Mouse (Mus musculus) forebrain, embryonic 16.5 days (tissue): Measurements from ENCODE around the gene Zbtb14. TPM values are rescaled to one million over a fixed set of nuclear protein-coding genes. Genes with fewer than 3 reads are reported as not detected.
A peak's percentile ranks its signal among the peaks of the same experiment; 100 is the strongest.

Experiments used
- ATAC-seq: fragments of 200-750 bp; cut with Nextera tagmentation; 2 replicates; pipeline ENCODE4 v1.8.0; 2017; ENCODE audit warnings: mild to moderate bottlenecking, moderate library complexity
- H3K27ac ChIP-seq: fragments of 300-500 bp; sonication (generic); 2 replicates; pipeline ENCODE4 v1.5.1; 2014; ENCODE audit warnings: low read length, control low read depth
- H3K27me3 ChIP-seq: fragments of 300-500 bp; sonication (generic); replicated peaks from 2 replicates; pipeline ENCODE4 v1.6.1; 2014; ENCODE audit warnings: low read length; ENCODE audit not compliant: control insufficient read depth, insufficient read depth
- H3K36me3 ChIP-seq: fragments of 300-500 bp; sonication (generic); 2 replicates; pipeline ENCODE4 v1.6.1; 2014; ENCODE audit not compliant: control insufficient read depth, insufficient read depth
- H3K4me1 ChIP-seq: fragments of 300-500 bp; sonication (generic); replicated peaks from 2 replicates; pipeline ENCODE4 v1.6.1; 2014; ENCODE audit warnings: low read length; ENCODE audit not compliant: control insufficient read depth, insufficient read depth
- H3K4me2 ChIP-seq: fragments of 300-500 bp; sonication (generic); 2 replicates; pipeline ENCODE4 v1.6.1; 2014; ENCODE audit warnings: mild to moderate bottlenecking, low read length, control low read depth
- H3K4me3 ChIP-seq: fragments of 300-500 bp; sonication (generic); replicated peaks from 2 replicates; pipeline ENCODE4 v1.5.1; 2014; ENCODE audit warnings: mild to moderate bottlenecking, low read length, control low read depth
- H3K9ac ChIP-seq: fragments of 300-500 bp; sonication (generic); replicated peaks from 2 replicates; pipeline ENCODE4 v1.6.1; 2014; ENCODE audit warnings: low read depth, low read length, control low read depth
- H3K9me3 ChIP-seq: fragments of 300-500 bp; sonication (generic); 2 replicates; pipeline ENCODE4 v1.6.1; 2016; ENCODE audit warnings: low read length; ENCODE audit not compliant: control insufficient read depth
- WGBS: fragments of 180-500 bp; shearing (Covaris S2); extraction: QIAGEN DNeasy Blood & Tissue Kit; methylation state at CpG from one replicate; pipeline ENCODE4 v1.1.7; 2014; 5-methylcytosine and 5-hydroxymethylcytosine counted together
- polyA plus RNA-seq: library from polyadenylated mRNA; unstranded; fragments of >200 nt; fragmentation: Nextera tagmentation; extraction: Ambion mirVana; gene quantifications from 2 replicates; pipeline ENCODE4 v1.2.1, GENCODE M21; 2015

Zbtb14 gene
- polyA plus RNA-seq, 1 experiment from 2014 or later: 35.1 TPM

DNA sequence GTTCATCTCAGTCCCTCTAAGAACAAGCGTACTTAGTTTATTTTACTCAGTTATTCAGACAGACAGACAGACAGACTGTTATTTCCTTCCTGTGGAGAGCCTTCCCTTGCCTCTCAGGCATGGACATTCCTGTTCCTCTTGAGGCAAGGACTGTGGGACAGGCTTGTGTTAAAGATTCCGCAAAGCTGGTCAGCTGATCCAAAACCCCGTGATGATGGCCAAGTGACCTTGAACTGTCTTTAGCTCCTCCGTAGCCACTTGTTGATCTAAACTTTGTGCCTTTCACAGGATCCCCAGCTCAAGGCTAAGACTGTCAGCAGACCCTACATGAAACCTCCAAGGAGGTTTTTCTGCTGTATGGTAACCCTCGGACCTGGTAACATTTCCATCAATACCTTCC, 14.3 kb downstream of the Zbtb14 start:
- Histone ChIP-seq H3K4me1 (no peaks in the 10 kb centered on the region), H3K9ac (no peak overlapping the region), H3K27ac (no peak overlapping the region), H3K4me2 (no peak overlapping the region), H3K27me3 (no peaks in the 10 kb centered on the region), H3K36me3 (no peaks in the 10 kb centered on the region), H3K4me3 (no peak overlapping the region), H3K9me3 (no peaks in the 10 kb centered on the region)
- 62% methylated on average over 5 of the region's 5 CpGs for WGBS
- no peak for ATAC-seq

DNA sequence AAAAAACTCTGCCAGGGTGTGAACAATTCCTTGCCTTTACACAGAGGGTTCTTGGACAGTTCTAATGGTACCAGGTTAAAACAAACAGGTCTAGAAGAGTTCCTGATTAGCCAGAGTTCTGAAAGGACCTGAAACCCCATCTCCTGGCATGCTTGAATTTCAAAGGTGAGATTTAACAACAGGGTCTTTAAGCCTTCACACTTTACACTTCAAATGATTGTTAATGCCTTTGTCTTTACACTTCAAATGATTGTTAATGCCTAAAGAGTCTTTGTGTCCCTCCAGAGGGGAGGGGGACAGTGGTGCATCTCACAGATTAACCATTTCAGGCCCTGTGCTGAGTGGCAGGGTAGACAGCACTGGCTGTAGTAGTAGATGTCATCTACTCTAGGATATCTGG, 15.2 kb downstream of the Zbtb14 start:
- no peaks in the 10 kb centered on the region for H3K9me3 ChIP-seq
- no peak overlapping the region for H3K27ac ChIP-seq
- H3K4me2 ChIP-seq: no peak overlapping the region
- no peaks in the 10 kb centered on the region for H3K27me3 ChIP-seq
- H3K36me3 ChIP-seq: no peaks in the 10 kb centered on the region
- H3K9ac ChIP-seq: no peak overlapping the region
- no peaks in the 10 kb centered on the region for H3K4me1 ChIP-seq
- H3K4me3 ChIP-seq: no peak overlapping the region
- no peak for ATAC-seq

DNA sequence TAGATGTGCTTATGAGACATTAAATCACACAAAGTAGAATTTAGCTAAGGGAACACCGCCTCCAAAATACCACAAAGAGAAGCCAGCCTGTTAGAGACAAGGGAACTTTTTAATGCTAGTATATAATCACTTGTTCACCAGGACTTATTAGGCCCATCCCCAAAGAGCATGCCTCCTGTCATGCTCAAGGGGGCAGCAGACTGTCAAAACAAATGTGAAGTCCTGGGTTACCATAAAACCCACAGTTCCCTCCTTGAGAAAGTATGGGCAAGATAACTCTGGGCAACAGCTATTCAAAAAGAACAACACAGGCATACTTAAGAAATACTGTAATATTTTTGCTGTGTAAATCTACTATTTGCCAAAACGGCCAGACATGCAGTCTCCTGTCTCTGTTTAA, 18.3 kb downstream of the Zbtb14 start:
- Histone ChIP-seq H3K9ac (no peak overlapping the region), H3K27me3 (no peaks in the 10 kb centered on the region), H3K36me3 (no peaks in the 10 kb centered on the region), H3K4me3 (no peak overlapping the region), H3K27ac (no peak overlapping the region), H3K4me2 (no peak overlapping the region), H3K4me1 (no peaks in the 10 kb centered on the region), H3K9me3 (no peaks in the 10 kb centered on the region)
- 73% methylated on average over 2 of the region's 2 CpGs for WGBS
- ATAC-seq: no peak

- Histone ChIP-seq H3K36me3 (no peaks in the 10 kb centered on the region), H3K27ac (no peak overlapping the region), H3K4me2 (peak overlapping the region; percentile 75), H3K27me3 (no peaks in the 10 kb centered on the region), H3K9ac (peak overlapping the region; percentile 76; the same call in 1 of the 2 replicates), H3K4me3 (no peak overlapping the region; the same call in 1 of the 2 replicates), H3K9me3 (no peaks in the 10 kb centered on the region), H3K4me1 (peaks cover 14% of the 10 kb centered on the region)
- ATAC-seq: no peak
Observed at GRCm38 (mm10) chr17:69416163-69416562, 33.3 kb downstream of the Zbtb14 start.

DNA sequence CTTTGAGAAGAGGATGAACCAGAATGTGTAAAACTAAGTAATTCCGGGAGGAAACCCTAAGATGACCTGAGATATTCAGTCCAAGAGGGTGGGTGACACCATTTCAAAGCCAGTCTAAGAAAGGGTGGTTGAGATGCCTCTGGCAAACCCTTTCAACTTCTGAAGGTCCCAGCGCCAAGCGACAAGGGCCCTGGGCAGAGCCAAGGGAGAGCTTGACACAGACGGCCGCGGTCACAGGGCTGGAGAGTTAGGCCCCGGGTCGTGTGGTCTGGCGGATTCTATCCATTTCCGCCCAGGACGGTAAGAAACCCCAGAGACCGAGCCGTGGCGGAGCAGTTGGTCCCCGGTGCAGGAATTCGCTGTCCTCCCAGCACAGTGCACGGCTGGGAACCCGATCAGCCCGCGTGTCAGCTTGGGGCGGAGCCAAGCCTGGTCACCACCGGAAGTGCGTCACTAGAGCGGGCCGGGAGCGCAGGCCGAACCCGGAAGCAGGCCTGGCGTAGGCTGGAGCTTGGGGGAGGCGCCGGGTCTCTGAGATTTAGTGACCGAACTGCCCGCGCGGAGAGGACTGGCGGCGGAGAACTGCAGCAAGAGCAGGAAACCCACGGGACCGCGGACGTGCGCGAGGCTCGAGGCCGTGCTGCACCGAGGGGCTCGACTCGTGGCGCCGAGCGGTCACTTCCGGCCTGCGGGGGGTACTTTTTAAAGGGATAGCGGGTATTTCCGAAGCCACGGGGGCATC, 34.2 kb downstream of the Zbtb14 start:
- peaks cover 14% of the 10 kb centered on the region for H3K4me1 ChIP-seq
- H3K9me3 ChIP-seq: no peaks in the 10 kb centered on the region
- ATAC-seq: peak; percentile 99
- peak overlapping the region; percentile 76 for H3K9ac ChIP-seq
- H3K27ac ChIP-seq: peak overlapping the region; percentile 90
- H3K4me2 ChIP-seq: peak overlapping the region; percentile 83
- H3K4me3 ChIP-seq: peak overlapping the region; percentile 96
- no peaks in the 10 kb centered on the region for H3K36me3 ChIP-seq
- WGBS: under 1% methylated on average over 56 of the region's 56 CpGs
- no peaks in the 10 kb centered on the region for H3K27me3 ChIP-seq

DNA sequence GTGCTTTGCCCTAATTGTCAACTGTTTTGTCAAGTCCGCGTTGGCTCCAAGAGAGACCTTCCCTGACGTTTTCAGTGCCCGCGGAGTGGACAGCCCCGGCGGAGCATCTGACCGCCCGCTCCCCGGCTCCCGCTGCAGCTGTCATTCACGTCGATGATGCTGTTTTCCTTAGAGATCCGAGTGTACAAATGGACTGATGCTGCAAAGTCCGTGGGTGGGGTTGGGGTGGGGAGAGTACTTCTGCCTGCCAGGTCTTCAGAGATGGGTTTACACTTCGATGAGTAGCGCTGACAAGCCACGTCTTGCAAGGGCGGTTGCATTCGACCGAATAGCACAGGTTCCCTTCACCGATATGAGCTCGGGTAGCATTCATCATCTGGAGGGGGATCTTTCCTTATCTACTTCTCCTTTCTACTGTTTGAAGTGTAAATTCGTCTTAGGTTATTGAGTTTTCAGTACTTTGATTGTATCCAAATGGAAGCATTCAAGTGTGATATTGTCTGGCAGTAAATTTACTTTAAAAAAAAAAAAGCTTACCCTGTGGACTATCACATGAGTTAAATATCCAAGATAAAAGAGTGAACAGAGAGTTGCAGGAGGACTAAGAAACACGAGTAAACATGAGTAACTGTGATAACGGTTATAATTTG, 35.0 kb downstream of the Zbtb14 start:
- 3% methylated on average over 26 of the region's 26 CpGs for WGBS
- no peaks in the 10 kb centered on the region for H3K9me3 ChIP-seq
- peak overlapping the region; percentile 76 for H3K9ac ChIP-seq
- peaks cover 14% of the 10 kb centered on the region for H3K4me1 ChIP-seq
- peak; percentile 21; the same call in 1 of the 2 replicates for ATAC-seq
- H3K27ac ChIP-seq: peak overlapping the region; percentile 90
- H3K27me3 ChIP-seq: no peaks in the 10 kb centered on the region
- peak overlapping the region; percentile 83 for H3K4me2 ChIP-seq
- no peaks in the 10 kb centered on the region for H3K36me3 ChIP-seq
- H3K4me3 ChIP-seq: peak overlapping the region; percentile 96

DNA sequence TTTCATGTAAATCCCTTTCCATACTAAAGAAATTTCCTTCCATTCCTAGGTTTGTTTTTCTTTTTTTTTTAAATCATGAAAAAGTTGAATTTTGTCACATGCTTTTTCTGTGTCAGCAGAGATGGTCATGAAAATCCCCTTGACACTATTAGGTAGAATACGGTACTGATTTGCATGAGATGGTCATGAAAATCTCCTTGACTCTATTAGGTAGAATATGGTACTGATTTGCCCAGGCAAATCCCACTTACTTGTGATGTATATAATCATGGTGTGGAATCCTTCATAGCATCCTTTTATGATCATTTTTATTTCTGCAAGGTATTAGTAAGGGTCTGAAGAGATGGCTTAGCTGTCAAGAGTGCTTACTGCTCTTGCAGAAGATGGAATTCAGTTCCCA, 38.7 kb downstream of the Zbtb14 start:
- H3K4me2 ChIP-seq: no peak overlapping the region
- 2% methylated on average over 1 of the region's 1 CpGs for WGBS
- H3K4me1 ChIP-seq: peaks cover 11% of the 10 kb centered on the region
- no peaks in the 10 kb centered on the region for H3K36me3 ChIP-seq
- no peak overlapping the region for H3K4me3 ChIP-seq
- no peaks in the 10 kb centered on the region for H3K9me3 ChIP-seq
- H3K27me3 ChIP-seq: no peaks in the 10 kb centered on the region
- no peak for ATAC-seq
- H3K27ac ChIP-seq: no peak overlapping the region
- H3K9ac ChIP-seq: no peak overlapping the region

- Histone ChIP-seq H3K27me3 (peaks cover 42% of the 10 kb centered on the region), H3K4me2 (no peak overlapping the region), H3K4me1 (peaks cover 15% of the 10 kb centered on the region), H3K9me3 (no peaks in the 10 kb centered on the region), H3K4me3 (no peak overlapping the region), H3K27ac (no peak overlapping the region), H3K36me3 (no peaks in the 10 kb centered on the region), H3K9ac (no peak overlapping the region)
- WGBS: 65% methylated on average over 5 of the region's 5 CpGs
- ATAC-seq: no peak
Observed at GRCm38 (mm10) chr17:69437836-69438235, 55.0 kb downstream of the Zbtb14 start.

GRCm38 (mm10) chr17:69438486-69438885, 55.6 kb downstream of the Zbtb14 start:
- no peak overlapping the region for H3K27ac ChIP-seq
- H3K4me1 ChIP-seq: peaks cover 15% of the 10 kb centered on the region
- no peak overlapping the region; the same call in 1 of the 2 replicates for H3K9ac ChIP-seq
- peaks cover 42% of the 10 kb centered on the region for H3K27me3 ChIP-seq
- ATAC-seq: no peak
- WGBS: 32% methylated on average over 14 of the region's 14 CpGs
- peak overlapping the region; percentile 67 for H3K4me3 ChIP-seq
- H3K36me3 ChIP-seq: no peaks in the 10 kb centered on the region
- H3K9me3 ChIP-seq: no peaks in the 10 kb centered on the region
- peak overlapping the region; percentile 92 for H3K4me2 ChIP-seq
